Mouse (Mus musculus) thymus, adult 2 months (tissue): ENCODE measurements at regions not wholly inside any gene's neighbourhood (a gene's known extent, or its start where the extent isn't known, plus 50 kb on each side); places are given as distances from the start of the nearest gene placed in this dataset.

Experiments
- CTCF ChIP-seq: fragments of 200-500 bp; IDR thresholded peaks from 2 replicates; pipeline ENCODE4 v1.5.1; 2012; ENCODE audit warnings: mild to moderate bottlenecking, control low read depth, low read length, moderate library complexity, borderline replicate concordance; ENCODE audit not compliant: control insufficient read depth, poor library complexity, insufficient read depth; ENCODE audit errors: extremely low read depth
- POLR2A ChIP-seq: fragments of 200-500 bp; IDR thresholded peaks from 2 replicates; pipeline ENCODE4 v1.6.1; 2012; ENCODE audit warnings: mild to moderate bottlenecking, low read length, control low read depth, moderate library complexity; ENCODE audit not compliant: control insufficient read depth, poor library complexity, insufficient read depth; ENCODE audit errors: extremely low read depth

GRCm38 (mm10) chr17:83035574-83035918 is 179.5 kb upstream of the Pkdcc start:
- no peak for TF ChIP-seq POLR2A
- no peak for TF ChIP-seq CTCF
